Mouse (Mus musculus): ENCODE measurements around the gene Enox1. TPM values are rescaled to one million over a fixed set of nuclear protein-coding genes. Genes with fewer than 3 reads are reported as not detected.

Enox1 gene
- polyA plus RNA-seq, 1 experiment: not detected

GRCm38 (mm10) chr14:77739376-77739775, 582.8 kb downstream of the Enox1 start:
- TF ChIP-seq POLR2A (IDR thresholded peaks at IDR 0.05; ENCODE audit: borderline replicate concordance, low read depth, low read length): no peak
- no peak for TF ChIP-seq CTCF (IDR thresholded peaks at IDR 0.05; ENCODE audit: low read depth, low read length)
- H3K27ac ChIP-seq (ENCODE audit: insufficient read depth, low read depth, low read length): no peak overlapping the region
- H3K4me3 ChIP-seq (ENCODE audit: insufficient read depth, low read length): no peak overlapping the region
- no peaks in the 10 kb centered on the region for H3K4me1 ChIP-seq (ENCODE audit: control insufficient read depth, insufficient read depth, low read length)

DNA sequence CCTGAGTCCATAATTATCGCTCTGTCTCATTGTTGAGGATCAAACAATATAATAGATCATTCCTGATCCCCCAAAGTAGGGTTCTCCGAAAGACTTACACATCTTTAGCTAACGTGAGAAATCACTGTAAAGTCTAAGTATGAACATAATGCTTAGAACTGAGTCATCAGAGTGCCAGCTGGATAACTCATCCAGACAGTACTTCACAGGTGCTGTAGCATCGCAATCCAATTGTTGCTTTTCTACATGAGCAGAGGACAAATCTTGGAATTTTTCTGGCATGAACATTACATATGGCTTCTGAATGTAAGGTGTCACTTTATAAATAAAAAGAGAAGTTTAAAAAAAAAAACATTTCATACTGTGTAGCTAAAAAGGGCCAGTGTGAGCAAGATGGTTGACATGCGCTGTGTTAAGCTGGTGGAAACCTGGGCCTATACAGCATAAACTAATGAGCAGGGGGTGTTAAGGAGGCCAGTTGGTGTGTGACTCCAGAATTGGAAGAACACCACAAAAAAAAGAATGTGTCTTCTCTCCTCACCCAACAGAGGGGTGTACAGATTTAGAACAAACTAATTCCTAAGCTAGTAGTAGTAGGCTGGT, 588.2 kb downstream of the Enox1 start:
- Histone ChIP-seq H3K4me3 (ENCODE audit: insufficient read depth, low read length) (no peak overlapping the region), H3K4me1 (ENCODE audit: control insufficient read depth, insufficient read depth, low read length) (no peaks in the 10 kb centered on the region), H3K27ac (ENCODE audit: insufficient read depth, low read depth, low read length) (no peak overlapping the region)
- TF ChIP-seq CTCF (IDR thresholded peaks at IDR 0.05; ENCODE audit: low read depth, low read length) (no peak), POLR2A (IDR thresholded peaks at IDR 0.05; ENCODE audit: borderline replicate concordance, low read depth, low read length) (no peak)

DNA sequence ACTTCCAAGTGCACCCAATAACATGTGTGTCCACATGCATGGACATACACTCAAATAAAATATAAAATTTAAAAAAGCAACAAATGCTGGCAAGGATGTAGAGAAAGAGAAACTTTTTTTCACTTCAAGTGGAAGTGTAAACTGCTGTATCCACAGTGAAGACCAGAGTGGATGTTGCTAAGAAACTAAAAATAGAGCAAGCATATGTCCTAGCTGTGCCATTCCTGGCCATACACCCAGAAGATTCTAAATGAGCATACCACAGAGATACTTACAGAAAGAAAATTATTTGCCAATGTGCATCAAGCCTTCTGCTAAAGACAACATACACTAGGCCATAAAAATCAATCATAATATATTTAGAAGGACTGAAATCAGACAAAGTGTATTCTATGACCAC, 592.4 kb downstream of the Enox1 start:
- Histone ChIP-seq H3K27ac (ENCODE audit: insufficient read depth, low read depth, low read length) (no peak overlapping the region), H3K4me1 (ENCODE audit: control insufficient read depth, insufficient read depth, low read length) (no peaks in the 10 kb centered on the region), H3K4me3 (ENCODE audit: insufficient read depth, low read length) (no peak overlapping the region)
- TF ChIP-seq POLR2A (IDR thresholded peaks at IDR 0.05; ENCODE audit: borderline replicate concordance, low read depth, low read length) (no peak), CTCF (IDR thresholded peaks at IDR 0.05; ENCODE audit: low read depth, low read length) (no peak)

Other genes with a start within 250 kb of the Enox1 start
- 6.1 and 9.8 TPM in 2 replicates for gene Ccdc122, start 120.0 kb upstream of the Enox1 start, polyA plus RNA-seq (2012; ENCODE audit: insufficient read depth, insufficient read length, missing spikeins)
- 120 and 129 TPM in 2 replicates for gene Lacc1, start 119.9 kb upstream of the Enox1 start, polyA plus RNA-seq (2012; ENCODE audit: insufficient read depth, insufficient read length, missing spikeins)